Mouse (Mus musculus): ENCODE data around the gene Hist1h2br. TPM values are rescaled to one million over a fixed set of nuclear protein-coding genes. Genes with fewer than 3 reads are reported as not detected.
"Not testable (repeated sequence)": the region's sequence is repeated elsewhere in the genome, so short reads cannot be mapped to it uniquely, and the experiment has no call there.

The Hist1h2br gene
- total and polyA plus RNA-seq, 3 experiments = 4.2 to 2,083 (median 19.7) TPM

- TF ChIP-seq RCOR1 (conservative IDR thresholded peaks at IDR 0.05; ENCODE audit: low read depth, low read length) (peak; percentile 78; the same call in 1 of the 2 replicates), ELF1 (IDR thresholded peaks at IDR 0.05; ENCODE audit: low read depth, low read length) (no peak), ZMIZ1 (IDR thresholded peaks at IDR 0.05; ENCODE audit: low read depth, low read length) (peak; percentile 95), MYC (IDR thresholded peaks at IDR 0.05; ENCODE audit: low read depth, low read length) (peak; percentile 59; the same call in 1 of the 2 replicates), POLR2AphosphoS2 (IDR thresholded peaks at IDR 0.05; ENCODE audit: low read depth, low read length) (peak; percentile 99), PAX5 (IDR thresholded peaks at IDR 0.05; ENCODE audit: low read length) (no peak), CHD2 (IDR thresholded peaks at IDR 0.05; ENCODE audit: low read length) (no peak), NRF1 (IDR thresholded peaks at IDR 0.05; ENCODE audit: low read depth, low read length) (no peak), EP300 (IDR thresholded peaks at IDR 0.05; ENCODE audit: low read length) (no peak), MAFK (IDR thresholded peaks at IDR 0.05; ENCODE audit: insufficient replicate concordance, low read length) (no peak), TCF12 (IDR thresholded peaks at IDR 0.05; ENCODE audit: low read depth, low read length) (no peak), ZC3H11A (IDR thresholded peaks at IDR 0.05; ENCODE audit: low read depth, low read length) (no peak), JUND (conservative IDR thresholded peaks at IDR 0.05; ENCODE audit: low read depth, low read length) (no peak; the same call in 1 of the 2 replicates), MAX (IDR thresholded peaks at IDR 0.05; ENCODE audit: low read length) (no peak), E2F4 (IDR thresholded peaks at IDR 0.05; ENCODE audit: insufficient replicate concordance, low read depth, low read length) (0 out of 2 replicates have a peak, but pooled peaks have one; percentile 75), IRF4 (IDR thresholded peaks at IDR 0.05; ENCODE audit: low read depth, low read length) (no peak), CTCF (conservative IDR thresholded peaks at IDR 0.05 in 1 of 2, IDR thresholded peaks at IDR 0.05 in 1 of 2; ENCODE audit: low read depth in 2 of 2, low read length in 2 of 2) (no peak)
Observed at GRCm38 (mm10) chr13:21786189-21786898, 47.2 kb upstream of the Hist1h2br start (continued).

DNA sequence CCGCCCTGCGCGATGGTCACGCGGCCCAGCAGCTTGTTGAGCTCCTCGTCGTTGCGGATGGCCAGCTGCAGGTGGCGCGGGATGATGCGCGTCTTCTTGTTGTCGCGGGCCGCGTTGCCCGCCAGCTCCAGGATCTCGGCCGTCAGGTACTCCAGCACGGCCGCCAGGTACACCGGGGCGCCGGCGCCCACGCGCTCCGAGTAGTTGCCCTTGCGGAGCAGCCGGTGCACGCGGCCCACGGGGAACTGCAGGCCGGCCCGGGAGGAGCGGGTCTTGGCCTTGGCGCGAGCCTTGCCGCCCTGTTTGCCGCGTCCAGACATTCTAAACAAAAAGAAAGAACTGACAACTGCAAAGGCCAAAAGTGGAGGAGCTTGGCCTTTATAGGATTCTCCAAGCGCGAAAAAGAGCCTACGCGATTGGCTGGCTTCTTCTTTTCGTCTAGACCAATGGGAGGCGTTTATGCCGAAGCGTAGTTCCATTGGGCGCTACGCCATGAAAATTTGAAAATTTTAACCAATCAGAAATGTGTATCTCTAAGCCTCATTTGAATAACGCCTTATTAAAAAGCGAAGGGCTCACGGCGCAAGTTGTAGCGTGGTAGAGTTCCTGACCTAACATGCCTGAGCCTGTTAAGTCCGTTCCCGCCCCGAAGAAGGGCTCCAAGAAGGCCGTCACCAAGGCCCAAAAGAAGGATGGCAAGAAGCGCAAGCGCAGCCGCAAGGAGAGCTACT is 46.5 kb upstream of the Hist1h2br start, which contains the start of the genes Hist1h2an and Hist1h2bp:
Gene Hist1h2an, minus strand, starts transcription at position 320 of the 731 bp plus-strand sequence.
Gene Hist1h2bp, plus strand, starts transcription at position 563 of the 731 bp plus-strand sequence.
- Histone ChIP-seq H3K4me2 (ENCODE audit: insufficient read depth, low read depth, poor library complexity, severe bottlenecking) (peak within 1 kb of the TSS; percentile 88), H3K4me1 (ENCODE audit: control insufficient read depth in 1 of 2, insufficient read depth in 2 of 2) (peaks cover 0 to 32% of the 10 kb centered on the region in 2 experiments; a peak in 3 of 4 replicates), H3K4me3 (replicated peaks in 1 of 3; ENCODE audit: low read depth in 2 of 3, low read length in 2 of 3, poor library complexity in 1 of 3) (peak within 1 kb of the TSS; percentile 2 to 57 (median 37)), H3K9ac (ENCODE audit: insufficient read depth, low read depth) (peak within 1 kb of the TSS; percentile 78), H3K27ac (ENCODE audit: insufficient read depth, low read depth) (peak within 1 kb of the TSS; percentile 92)
- peak; percentile 33; the same call in 1 of the 2 replicates for TF ChIP-seq MYC (IDR thresholded peaks at IDR 0.05; ENCODE audit: low read depth, low read length)
- TF ChIP-seq MAX (IDR thresholded peaks at IDR 0.05; ENCODE audit: low read length) = peak; percentile 58
- peak; percentile 87 for TF ChIP-seq POLR2A (IDR thresholded peaks at IDR 0.05; ENCODE audit: low read depth, low read length)
- peak; percentile 94 for TF ChIP-seq E2F4 (IDR thresholded peaks at IDR 0.05; ENCODE audit: insufficient replicate concordance, low read depth, low read length)
- peak; percentile 50; the same call in 1 of the 2 replicates for TF ChIP-seq HCFC1 (IDR thresholded peaks at IDR 0.05; ENCODE audit: low read depth, low read length)
- TF ChIP-seq UBTF (IDR thresholded peaks at IDR 0.05; ENCODE audit: low read depth, low read length) = 0 out of 2 replicates have a peak, but pooled peaks have one; percentile 64
- TF ChIP-seq NRF1 (IDR thresholded peaks at IDR 0.05; ENCODE audit: low read depth, low read length) = peak; percentile 68
- TF ChIP-seq CHD2 (IDR thresholded peaks at IDR 0.05; ENCODE audit: low read length) = peak; percentile 91
- peak; percentile 99 for TF ChIP-seq TBP (conservative IDR thresholded peaks at IDR 0.05; ENCODE audit: low read depth, low read length)
- peak; percentile 15; the same call in 1 of the 2 replicates for TF ChIP-seq MXI1 (IDR thresholded peaks at IDR 0.05; ENCODE audit: low read depth, low read length)
- TF ChIP-seq CHD1 (IDR thresholded peaks at IDR 0.05; ENCODE audit: low read depth, low read length) = peak; percentile 89; the same call in 1 of the 2 replicates
- TF ChIP-seq NELFE (IDR thresholded peaks at IDR 0.05; ENCODE audit: low read depth, low read length) = peak; percentile 49
- peak; percentile 3; the same call in 1 of the 2 replicates for TF ChIP-seq POLR2AphosphoS2 (IDR thresholded peaks at IDR 0.05; ENCODE audit: low read depth, low read length)
- peak; percentile 97 for DNase-seq (ENCODE audit: extremely low read depth)
- H3K36me3 ChIP-seq (replicated peaks in 1 of 2; ENCODE audit: control insufficient read depth in 1 of 2, insufficient read depth in 1 of 2, low read length in 1 of 2); H3K9me3 ChIP-seq (replicated peaks; ENCODE audit: low read length); in situ Hi-C loops (cut with MboI; ENCODE audit: low pct_ligation_motif_present, low pct_unique_long_range_greater_than_20kb, low sequenced_read_pairs); dilution Hi-C loops (cut with MboI; ENCODE audit: extremely low pct_ligation_motif_present, extremely low pct_unique_long_range_greater_than_20kb, low sequenced_read_pairs); H3K27me3 ChIP-seq (replicated peaks); H3K79me2 ChIP-seq (replicated peaks; ENCODE audit: control insufficient read depth, extremely low read depth, insufficient read depth, poor library complexity, severe bottlenecking): not testable (repeated sequence)
